Mouse (Mus musculus): Measurements from ENCODE around the gene Ccdc63. TPM values are rescaled to one million over a fixed set of nuclear protein-coding genes. Genes with fewer than 3 reads are reported as not detected.
"Not testable (repeated sequence)": the region's sequence is repeated elsewhere in the genome, so short reads cannot be mapped to it uniquely, and the experiment has no call there.

Ccdc63 gene
- total RNA-seq (2022) = 1 to 10 TPM in 1 of 4 experiments, under 1 TPM in 3; 0.53 to 1.4 (median 0.68) TPM

DNA sequence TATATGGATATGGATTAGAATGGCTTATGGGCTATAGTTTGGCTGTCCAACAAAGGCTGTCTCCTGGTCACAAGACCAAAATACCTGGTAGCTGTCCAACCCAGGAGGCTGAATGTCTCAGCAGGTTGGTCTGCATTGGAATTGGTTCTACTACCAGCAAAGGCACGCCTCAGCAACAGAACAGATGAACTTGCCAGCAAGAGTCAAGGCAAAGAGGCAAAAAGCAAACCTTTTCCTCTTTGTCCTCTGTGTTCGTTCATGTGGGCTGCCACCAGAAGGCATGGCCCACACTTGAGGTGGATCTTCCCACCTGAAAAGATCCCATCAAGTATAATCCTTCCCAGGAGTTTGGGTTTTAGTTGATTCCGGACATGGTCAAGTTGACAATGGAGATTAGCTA lies at the start of gene Ccdc63:
Ccdc63 (minus strand) TSS at position 101 of the 400 bp plus-strand sequence.
- DNase-seq (ENCODE audit: low spot score in 2 of 2) = no peak

DNA sequence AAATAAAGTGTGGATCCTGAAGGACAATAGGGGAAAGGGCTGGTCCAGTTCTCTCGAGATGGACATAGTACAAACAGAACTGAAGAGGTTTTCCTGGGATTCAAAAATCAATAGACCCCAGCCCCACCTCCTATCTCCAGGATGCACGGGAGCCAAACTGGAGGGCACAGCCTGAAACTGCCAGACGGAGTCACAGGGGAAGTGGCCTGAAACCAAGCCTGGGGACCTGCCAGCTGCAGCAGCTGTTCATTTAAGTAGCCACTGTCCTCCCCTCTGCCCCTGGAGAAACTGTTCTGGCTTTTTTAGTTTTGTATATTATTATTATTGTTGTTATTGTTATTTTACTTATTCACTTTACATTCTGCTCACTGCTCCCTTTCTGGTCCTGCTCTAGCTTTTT lies 48.5 kb upstream of the Ccdc63 start:
- DNase-seq (ENCODE audit: low spot score in 2 of 2) = no peak

DNA sequence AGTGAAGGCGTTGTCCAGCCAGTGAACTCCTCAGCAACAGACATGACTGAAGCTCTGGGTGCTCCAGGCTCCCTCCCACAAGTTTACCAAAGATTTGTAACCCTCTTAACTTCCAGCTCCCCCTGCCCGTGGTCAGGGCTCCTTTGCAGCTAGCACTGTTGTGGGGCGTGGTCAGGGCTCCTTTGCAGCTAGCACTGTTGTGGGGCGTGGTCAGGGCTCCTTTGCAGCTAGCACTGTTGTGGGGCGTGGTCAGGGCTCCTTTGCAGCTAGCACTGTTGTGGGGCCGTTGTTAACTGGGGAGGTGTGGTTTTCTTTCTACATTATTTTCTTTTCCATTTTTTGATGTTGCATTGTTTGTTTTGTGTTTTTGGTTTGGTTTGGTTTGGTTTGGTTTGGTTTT lies 44.2 kb upstream of the Ccdc63 start:
- DNase-seq (ENCODE audit: low spot score in 2 of 2) = not testable (repeated sequence)

GRCm38 (mm10) chr5:122184283-122184806 lies 43.7 kb upstream of the Ccdc63 start:
- DNase-seq (ENCODE audit: low spot score in 2 of 2) = no peak

GRCm38 (mm10) chr5:122179665-122180064 lies 39.0 kb upstream of the Ccdc63 start:
- no peak for DNase-seq (ENCODE audit: low spot score in 2 of 2)

DNA sequence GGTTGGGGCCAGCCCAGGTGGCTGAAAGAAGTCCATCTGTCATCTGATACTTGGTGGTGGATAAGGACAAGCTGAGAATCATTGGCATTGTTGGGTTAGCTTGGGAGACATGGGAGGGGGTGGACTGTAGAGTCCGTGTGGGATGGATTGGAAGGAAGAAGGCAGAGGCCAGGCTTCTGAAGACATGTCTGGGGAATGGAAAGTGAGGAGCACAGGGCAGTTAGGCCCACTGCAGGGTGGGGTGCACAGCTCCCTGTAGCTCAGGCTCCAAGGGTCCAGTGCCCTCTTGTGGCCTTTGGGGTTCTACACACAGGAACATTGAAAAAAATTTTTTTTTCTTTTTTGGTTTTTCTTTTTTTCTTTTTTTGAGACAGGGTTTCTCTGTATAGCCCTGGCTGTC lies 35.8 kb upstream of the Ccdc63 start:
- no peak for DNase-seq (ENCODE audit: low spot score in 2 of 2)

DNA sequence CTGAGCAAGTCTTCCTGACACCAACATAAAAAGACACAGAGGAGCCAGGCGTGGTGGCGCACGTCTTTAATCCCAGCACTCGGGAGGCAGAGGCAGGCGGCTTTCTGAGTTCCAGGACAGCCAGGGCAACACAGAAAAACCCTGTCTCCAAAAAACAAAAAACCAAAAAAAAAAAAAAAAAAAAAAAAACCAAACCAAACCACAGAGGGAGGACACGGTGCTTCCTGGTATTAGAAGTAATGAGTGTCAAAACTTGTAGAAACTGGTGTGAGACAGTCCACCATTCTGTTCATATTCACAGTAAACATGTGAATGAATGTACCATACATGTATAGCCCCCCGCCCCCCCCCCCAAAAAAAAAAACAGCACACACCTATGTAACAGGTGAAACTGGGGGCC lies 35.3 kb upstream of the Ccdc63 start:
- no peak for DNase-seq (ENCODE audit: low spot score in 2 of 2)

GRCm38 (mm10) chr5:122175402-122175801 lies 34.8 kb upstream of the Ccdc63 start:
- no peak for DNase-seq (ENCODE audit: low spot score in 2 of 2)

GRCm38 (mm10) chr5:122171058-122171457 lies 30.4 kb upstream of the Ccdc63 start:
- no peak for DNase-seq (ENCODE audit: low spot score in 2 of 2)

DNA sequence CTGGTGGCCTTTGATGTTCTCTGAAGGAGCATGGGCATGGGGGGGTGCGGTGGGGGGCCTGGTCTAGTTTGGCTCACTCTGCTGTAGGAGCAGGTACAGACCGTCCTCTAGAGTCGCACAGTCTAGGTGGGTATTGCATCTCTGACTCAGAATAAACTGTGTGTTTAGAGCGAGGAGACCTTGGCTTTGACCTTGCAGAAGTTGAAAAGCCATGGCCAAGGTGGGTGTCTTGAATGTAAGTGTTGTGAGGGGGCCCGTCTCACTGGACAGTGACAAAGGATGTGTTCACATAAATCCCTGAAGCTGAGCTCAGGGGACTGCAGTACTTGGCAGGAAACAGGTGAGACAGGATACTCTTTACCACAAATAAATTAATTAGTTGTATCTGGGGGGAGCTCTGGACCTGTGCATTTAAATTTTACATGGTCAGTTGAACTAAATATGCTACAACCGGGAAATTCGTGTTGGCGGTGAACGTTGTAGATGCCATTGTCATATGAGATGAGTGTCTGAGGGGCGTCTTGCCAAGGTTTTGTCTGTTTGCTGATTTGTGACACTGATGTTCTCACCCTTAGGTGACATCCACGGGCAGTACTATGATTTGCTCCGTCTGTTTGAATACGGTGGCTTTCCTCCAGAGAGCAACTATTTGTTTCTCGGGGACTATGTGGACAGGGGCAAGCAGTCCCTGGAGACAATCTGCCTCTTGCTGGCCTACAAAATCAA lies 27.9 kb upstream of the Ccdc63 start:
- no peak for DNase-seq (ENCODE audit: low spot score in 2 of 2)

GRCm38 (mm10) chr5:122166636-122167161 lies 26.1 kb upstream of the Ccdc63 start:
- DNase-seq (ENCODE audit: low spot score in 2 of 2) = no peak

- DNase-seq (ENCODE audit: low spot score in 2 of 2) = peak in 1 of 2 experiments; percentile 46
Measured at GRCm38 (mm10) chr5:122165233-122165915, 24.8 kb upstream of the Ccdc63 start.

DNA sequence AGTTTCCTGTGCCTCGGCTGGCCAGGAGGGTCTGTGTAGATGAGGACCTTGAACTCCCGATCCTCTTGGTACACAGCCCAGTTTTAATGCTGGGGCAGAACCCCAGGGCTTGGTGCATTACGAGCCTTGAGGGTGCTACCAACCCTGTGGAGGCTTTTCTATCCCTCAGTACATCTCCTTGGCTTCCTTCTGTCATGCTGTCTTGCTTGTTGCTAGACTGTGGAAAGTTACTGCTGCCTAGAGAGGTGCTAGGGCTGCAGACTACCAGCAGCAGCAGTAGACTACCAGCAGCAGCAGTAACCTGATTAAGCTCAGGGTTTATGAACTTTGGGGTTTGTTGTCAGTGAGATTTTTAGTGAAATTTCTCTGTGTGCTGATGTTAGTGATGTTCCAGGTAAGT lies 23.4 kb upstream of the Ccdc63 start:
- DNase-seq (ENCODE audit: low spot score in 2 of 2) = no peak

DNA sequence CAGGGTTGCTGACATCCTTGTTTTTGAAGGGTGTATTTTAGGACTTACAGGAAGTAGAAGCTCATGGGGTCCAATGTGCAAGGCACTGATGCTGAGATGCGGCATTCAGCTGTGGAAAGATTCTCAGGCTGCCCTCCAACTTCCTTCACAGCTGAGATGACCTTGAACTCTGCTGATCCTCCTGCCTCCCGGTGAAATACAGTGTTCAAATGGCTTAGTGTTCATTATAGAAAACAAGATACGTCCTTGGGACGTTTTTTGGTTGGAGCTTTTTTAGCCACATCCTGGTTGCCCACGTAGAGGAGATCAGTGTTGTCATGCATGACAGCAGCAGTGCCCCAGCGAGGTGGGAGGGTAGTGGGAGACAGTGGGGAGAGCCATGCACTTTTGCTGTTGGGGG lies 22.6 kb upstream of the Ccdc63 start:
- no peak for DNase-seq (ENCODE audit: low spot score in 2 of 2)

DNA sequence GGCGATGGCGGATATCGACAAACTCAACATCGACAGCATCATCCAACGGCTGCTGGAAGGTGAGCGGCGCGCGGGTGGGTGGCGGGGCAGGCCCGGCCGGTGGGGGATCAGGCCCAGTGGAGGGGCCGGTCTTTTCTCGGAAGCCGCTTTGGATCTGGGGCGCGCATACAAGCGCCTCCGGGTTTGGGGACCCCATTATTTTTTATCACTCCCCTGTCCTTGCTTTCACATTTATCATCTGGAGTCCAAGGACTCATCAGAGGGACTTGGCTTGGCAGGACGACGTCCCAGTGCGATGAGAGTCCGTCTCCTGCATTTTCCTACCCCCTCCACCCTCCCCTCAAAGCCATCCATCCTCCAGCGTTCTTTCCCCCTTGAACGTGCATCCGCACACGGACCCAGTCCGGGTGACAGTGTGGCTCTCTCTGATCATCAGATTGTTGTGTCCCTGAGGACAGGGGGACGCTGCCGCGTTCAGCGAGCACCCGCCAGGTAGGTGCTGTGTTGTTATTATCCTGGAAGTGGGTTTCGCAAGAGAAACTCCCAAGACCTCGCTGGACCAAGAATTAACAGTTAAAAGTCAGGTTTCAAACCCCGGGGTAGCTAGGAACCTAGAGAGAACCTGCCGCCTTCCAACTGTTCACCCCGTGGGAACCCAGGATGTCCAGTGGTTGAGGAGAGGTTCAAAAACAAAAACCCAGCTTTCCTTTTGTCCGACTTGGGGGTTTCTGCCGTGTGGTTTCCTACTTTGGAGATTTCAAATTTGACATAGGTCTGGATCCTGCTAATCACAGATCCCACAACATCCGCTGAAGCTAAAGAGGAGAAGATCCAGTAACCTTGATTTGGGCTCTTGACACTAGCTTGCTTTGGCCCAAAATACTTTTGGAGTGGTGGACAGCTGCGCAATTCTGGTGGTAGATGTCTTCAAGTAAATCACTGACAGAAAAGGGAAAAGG lies 18.2 kb upstream of the Ccdc63 start:
- DNase-seq (ENCODE audit: low spot score in 2 of 2) = no peak

- DNase-seq (ENCODE audit: low spot score in 2 of 2) = peak; percentile 78 to 86
Measured at GRCm38 (mm10) chr5:122157827-122158381, 17.3 kb upstream of the Ccdc63 start, which contains the start of gene Ppp1cc. TSS of gene Ppp1cc (plus strand) at chr5:122158278.

DNA sequence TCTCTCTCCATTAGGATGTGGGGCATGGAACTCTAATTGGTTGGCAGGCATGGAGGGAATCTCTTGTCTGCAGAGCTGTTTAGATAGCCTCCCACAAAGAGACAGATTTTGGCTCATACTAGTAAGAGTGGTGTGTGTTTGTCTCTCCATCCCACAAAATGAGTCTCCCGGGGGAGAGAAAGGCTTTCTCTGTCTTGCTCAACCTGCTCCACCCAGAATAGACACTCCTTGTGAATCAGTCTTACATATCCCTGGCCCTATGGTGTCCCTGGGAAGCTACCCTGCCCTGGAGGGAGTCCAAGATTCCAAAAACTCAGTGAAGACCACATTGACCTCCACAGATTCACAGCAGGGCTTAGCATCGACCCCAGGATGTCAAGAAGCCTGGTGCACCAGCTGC lies 15.9 kb upstream of the Ccdc63 start:
- no peak for DNase-seq (ENCODE audit: low spot score in 2 of 2)

DNA sequence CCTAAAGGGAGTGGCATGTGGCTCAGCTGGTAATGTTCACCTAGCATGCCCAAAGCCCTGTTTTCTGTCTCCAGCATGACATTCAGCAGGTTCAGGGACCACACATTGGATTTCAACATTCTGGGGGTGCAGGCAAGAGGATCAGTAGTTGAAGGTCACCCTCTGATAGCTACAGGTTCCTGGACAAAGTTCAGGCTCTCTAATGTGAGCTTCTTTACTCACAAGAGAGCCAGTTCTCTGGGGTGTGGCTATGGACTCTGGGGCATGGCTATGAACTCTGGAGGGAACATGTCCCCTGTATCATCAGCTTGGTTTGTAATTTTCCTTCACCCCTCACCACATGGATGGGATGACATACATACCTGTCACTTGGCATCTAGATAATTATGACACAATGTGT lies 15.0 kb upstream of the Ccdc63 start:
- DNase-seq (ENCODE audit: low spot score in 2 of 2) = no peak

GRCm38 (mm10) chr5:122154782-122155181 lies 14.2 kb upstream of the Ccdc63 start:
- no peak for DNase-seq (ENCODE audit: low spot score in 2 of 2)

- no peak for DNase-seq (ENCODE audit: low spot score in 2 of 2)
Measured at GRCm38 (mm10) chr5:122154006-122154405, 13.4 kb upstream of the Ccdc63 start.

DNA sequence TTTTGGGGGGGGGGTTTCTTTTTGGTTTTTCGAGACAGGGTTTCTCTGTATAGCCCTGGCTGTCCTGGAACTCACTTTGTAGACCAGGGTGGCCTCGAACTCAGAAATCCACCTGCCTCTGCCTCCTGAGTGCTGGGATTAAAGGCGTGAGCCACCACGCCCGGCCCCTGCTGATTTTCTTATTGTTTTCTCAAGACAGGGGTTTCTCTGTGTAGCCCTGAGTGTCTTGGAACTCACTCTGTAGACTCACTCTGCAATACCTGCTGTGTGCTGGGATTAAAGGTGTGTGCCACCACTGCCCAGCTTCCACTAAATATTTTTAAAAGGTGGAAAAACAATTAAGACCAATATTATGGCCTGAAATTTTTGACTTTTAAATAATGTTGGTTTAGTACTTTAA lies 11.9 kb upstream of the Ccdc63 start:
- not testable (repeated sequence) for DNase-seq (ENCODE audit: low spot score in 2 of 2)
